Mouse (Mus musculus): Measurements from ENCODE around the gene Tufm. TPM values are rescaled to one million over a fixed set of nuclear protein-coding genes. Genes with fewer than 3 reads are reported as not detected.

Gene Tufm
- polyA plus RNA-seq, 1 experiment from 2014 or later = 140 TPM

DNA sequence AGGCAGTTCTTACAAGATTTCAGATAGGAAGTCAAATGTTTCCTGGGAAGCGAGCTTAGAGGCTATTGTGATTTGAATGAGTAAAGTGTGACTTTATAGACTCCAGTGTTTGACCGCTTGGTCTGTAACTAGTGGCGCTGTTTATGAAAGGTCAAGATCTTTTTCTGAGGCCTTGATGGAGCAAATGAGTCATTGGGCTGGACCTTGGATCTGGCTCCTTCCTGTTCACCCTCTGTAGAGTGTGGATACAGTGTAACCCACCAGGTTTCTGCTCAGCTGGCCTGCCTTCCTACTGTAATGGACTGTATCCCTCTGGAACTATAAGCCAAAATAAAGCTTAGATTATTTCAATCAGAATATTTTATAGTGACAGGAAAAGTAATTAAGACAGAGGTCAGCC, 24.1 kb downstream of the Tufm start:
- no peaks in the 10 kb centered on the region for H3K36me3 ChIP-seq (ENCODE audit: control insufficient read depth, insufficient read depth, low read length)
- H3K4me1 ChIP-seq (replicated peaks; ENCODE audit: control insufficient read depth, insufficient read depth, low read length) = no peaks in the 10 kb centered on the region
- no peaks in the 10 kb centered on the region for H3K9me3 ChIP-seq (ENCODE audit: control insufficient read depth, low read length)
- DNase-seq (ENCODE audit: low spot score) (no peak), ATAC-seq (ENCODE audit: low FRiP score) (no peak)
- 85% methylated on average over 3 of the region's 3 CpGs for WGBS
- no peak overlapping the region for H3K9ac ChIP-seq (ENCODE audit: low read depth, low read length)
- H3K4me2 ChIP-seq (replicated peaks; ENCODE audit: low read depth, low read length) = no peak overlapping the region
- H3K4me3 ChIP-seq (ENCODE audit: low read depth, low read length) = no peak overlapping the region
- H3K27me3 ChIP-seq (ENCODE audit: control insufficient read depth, insufficient read depth, low read length) = no peaks in the 10 kb centered on the region
- H3K27ac ChIP-seq (ENCODE audit: low read depth, low read length) = no peak overlapping the region

DNA sequence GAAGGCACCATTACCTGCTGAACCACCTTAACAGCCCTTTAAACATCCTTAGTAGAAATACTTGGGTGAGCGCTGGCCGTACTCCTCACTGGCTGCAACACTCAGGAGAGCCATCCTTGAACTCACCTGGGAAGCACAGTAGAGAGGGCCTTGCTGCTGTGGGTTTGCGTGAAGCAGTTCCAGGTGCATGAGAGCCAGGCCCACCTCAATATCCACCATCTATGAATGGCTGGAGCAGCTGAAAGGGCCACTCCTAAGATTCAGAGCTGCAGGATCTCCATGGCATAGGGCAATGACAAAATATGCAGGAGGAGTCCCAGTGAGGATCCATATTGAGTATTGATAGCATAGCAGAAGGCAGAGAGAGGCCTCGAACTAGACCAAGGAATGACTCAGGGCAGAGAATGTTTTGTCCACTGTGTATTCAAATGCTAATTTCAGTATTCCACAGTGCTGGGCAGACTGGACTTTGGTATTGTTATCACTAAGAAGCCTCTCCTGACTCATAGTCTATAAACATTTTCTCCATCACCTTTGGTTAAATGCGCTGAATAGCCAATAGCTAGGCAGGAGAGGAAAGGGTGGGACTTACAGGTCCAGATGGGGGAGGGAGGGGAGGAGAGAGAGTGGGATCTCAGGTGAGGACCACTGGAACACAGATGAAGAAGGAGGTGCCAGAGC, 31.2 kb downstream of the Tufm start:
- Histone ChIP-seq H3K4me3 (ENCODE audit: low read depth, low read length) (no peak overlapping the region), H3K27ac (ENCODE audit: low read depth, low read length) (no peak overlapping the region), H3K27me3 (ENCODE audit: control insufficient read depth, insufficient read depth, low read length) (no peaks in the 10 kb centered on the region), H3K36me3 (ENCODE audit: control insufficient read depth, insufficient read depth, low read length) (no peaks in the 10 kb centered on the region), H3K9me3 (ENCODE audit: control insufficient read depth, low read length) (no peaks in the 10 kb centered on the region), H3K4me1 (replicated peaks; ENCODE audit: control insufficient read depth, insufficient read depth, low read length) (no peaks in the 10 kb centered on the region), H3K4me2 (replicated peaks; ENCODE audit: low read depth, low read length) (no peak overlapping the region), H3K9ac (ENCODE audit: low read depth, low read length) (no peak overlapping the region)
- DNase-seq (ENCODE audit: low spot score) = no peak
- 81% methylated on average over 5 of the region's 5 CpGs for WGBS
- ATAC-seq (ENCODE audit: low FRiP score) = no peak

DNA sequence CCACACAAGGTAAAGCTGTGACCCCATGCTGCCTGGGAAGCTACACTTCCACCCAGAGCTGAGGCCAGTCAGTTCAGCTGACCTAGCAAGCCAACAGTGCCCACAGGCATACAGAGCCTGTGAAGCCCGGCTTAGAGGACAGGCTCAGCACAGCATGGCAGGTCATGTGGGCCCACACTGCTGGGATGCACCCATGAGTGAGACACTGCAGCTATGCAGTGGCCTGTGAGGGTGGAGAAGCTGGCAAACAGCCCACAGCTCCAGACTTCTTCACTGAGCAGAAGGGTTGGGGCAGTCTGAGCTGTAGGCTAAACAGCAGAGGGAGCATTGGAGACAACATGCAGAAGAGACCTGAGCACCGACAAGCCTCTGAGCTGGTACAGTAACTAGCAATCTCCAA, 32.4 kb downstream of the Tufm start:
- Histone ChIP-seq H3K9ac (ENCODE audit: low read depth, low read length) (no peak overlapping the region), H3K4me1 (replicated peaks; ENCODE audit: control insufficient read depth, insufficient read depth, low read length) (no peaks in the 10 kb centered on the region), H3K27me3 (ENCODE audit: control insufficient read depth, insufficient read depth, low read length) (no peaks in the 10 kb centered on the region), H3K4me2 (replicated peaks; ENCODE audit: low read depth, low read length) (no peak overlapping the region), H3K4me3 (ENCODE audit: low read depth, low read length) (no peak overlapping the region), H3K27ac (ENCODE audit: low read depth, low read length) (no peak overlapping the region), H3K9me3 (ENCODE audit: control insufficient read depth, low read length) (no peaks in the 10 kb centered on the region), H3K36me3 (ENCODE audit: control insufficient read depth, insufficient read depth, low read length) (no peaks in the 10 kb centered on the region)
- DNase-seq (ENCODE audit: low spot score) (no peak), ATAC-seq (ENCODE audit: low FRiP score) (no peak)
- WGBS = 80% methylated on average over 2 of the region's 2 CpGs

DNA sequence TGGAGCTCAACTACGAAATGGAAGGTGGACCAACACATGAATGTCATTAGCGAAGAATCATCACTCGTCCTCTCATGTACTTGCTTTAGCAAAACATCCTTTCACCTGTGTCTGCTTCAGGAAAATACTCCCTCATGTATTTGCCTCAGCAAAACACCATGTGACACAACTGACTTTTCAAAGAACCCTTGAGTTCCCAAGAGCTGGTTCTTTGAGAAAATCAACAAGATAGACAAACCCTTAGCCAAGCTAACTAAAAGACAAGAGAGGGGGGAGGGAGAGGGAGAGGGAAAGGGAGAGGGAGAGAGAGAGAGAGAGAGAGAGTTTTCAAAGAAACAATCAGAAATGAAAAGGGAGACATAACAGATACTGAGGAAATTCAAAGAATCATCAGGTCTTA, 36.2 kb downstream of the Tufm start:
- no peak overlapping the region for H3K4me3 ChIP-seq (ENCODE audit: low read depth, low read length)
- DNase-seq (ENCODE audit: low spot score) (no peak), ATAC-seq (ENCODE audit: low FRiP score) (no peak)
- H3K9ac ChIP-seq (ENCODE audit: low read depth, low read length) = no peak overlapping the region
- 84% methylated on average over 3 of the region's 3 CpGs for WGBS
- H3K27me3 ChIP-seq (ENCODE audit: control insufficient read depth, insufficient read depth, low read length) = no peaks in the 10 kb centered on the region
- H3K4me1 ChIP-seq (replicated peaks; ENCODE audit: control insufficient read depth, insufficient read depth, low read length) = no peaks in the 10 kb centered on the region
- no peaks in the 10 kb centered on the region for H3K36me3 ChIP-seq (ENCODE audit: control insufficient read depth, insufficient read depth, low read length)
- no peak overlapping the region for H3K27ac ChIP-seq (ENCODE audit: low read depth, low read length)
- no peaks in the 10 kb centered on the region for H3K9me3 ChIP-seq (ENCODE audit: control insufficient read depth, low read length)
- H3K4me2 ChIP-seq (replicated peaks; ENCODE audit: low read depth, low read length) = no peak overlapping the region

GRCm38 (mm10) chr7:126528166-126528577, 41.0 kb downstream of the Tufm start:
- no peak overlapping the region for H3K4me2 ChIP-seq (replicated peaks; ENCODE audit: low read depth, low read length)
- peak overlapping the region; percentile 52; the same call in 1 of the 2 replicates for H3K9ac ChIP-seq (ENCODE audit: low read depth, low read length)
- 9% methylated on average over 1 of the region's 1 CpGs for WGBS
- ATAC-seq (ENCODE audit: low FRiP score) (no peak), DNase-seq (ENCODE audit: low spot score) (peak; percentile 74)
- H3K9me3 ChIP-seq (ENCODE audit: control insufficient read depth, low read length) = no peaks in the 10 kb centered on the region
- H3K36me3 ChIP-seq (ENCODE audit: control insufficient read depth, insufficient read depth, low read length) = no peaks in the 10 kb centered on the region
- no peaks in the 10 kb centered on the region for H3K4me1 ChIP-seq (replicated peaks; ENCODE audit: control insufficient read depth, insufficient read depth, low read length)
- no peaks in the 10 kb centered on the region for H3K27me3 ChIP-seq (ENCODE audit: control insufficient read depth, insufficient read depth, low read length)
- H3K27ac ChIP-seq (ENCODE audit: low read depth, low read length) = no peak overlapping the region
- H3K4me3 ChIP-seq (ENCODE audit: low read depth, low read length) = no peak overlapping the region

GRCm38 (mm10) chr7:126533434-126533833, 46.3 kb downstream of the Tufm start:
- Histone ChIP-seq H3K4me3 (ENCODE audit: low read depth, low read length) (no peak overlapping the region), H3K4me2 (replicated peaks; ENCODE audit: low read depth, low read length) (no peak overlapping the region), H3K4me1 (replicated peaks; ENCODE audit: control insufficient read depth, insufficient read depth, low read length) (no peaks in the 10 kb centered on the region), H3K36me3 (ENCODE audit: control insufficient read depth, insufficient read depth, low read length) (no peaks in the 10 kb centered on the region), H3K27me3 (ENCODE audit: control insufficient read depth, insufficient read depth, low read length) (peaks cover 12% of the 10 kb centered on the region), H3K9ac (ENCODE audit: low read depth, low read length) (no peak overlapping the region), H3K27ac (ENCODE audit: low read depth, low read length) (no peak overlapping the region), H3K9me3 (ENCODE audit: control insufficient read depth, low read length) (no peaks in the 10 kb centered on the region)
- DNase-seq (ENCODE audit: low spot score) = no peak
- no peak for ATAC-seq (ENCODE audit: low FRiP score)
- whole genome bisulfite sequencing = 70% methylated on average over 1 of the region's 1 CpGs

- 2% methylated on average over 28 of the region's 28 CpGs for WGBS
- ATAC-seq (ENCODE audit: low FRiP score) = no peak
- no peaks in the 10 kb centered on the region for H3K4me1 ChIP-seq (replicated peaks; ENCODE audit: control insufficient read depth, insufficient read depth, low read length)
- peak overlapping the region; percentile 75 for H3K9ac ChIP-seq (ENCODE audit: low read depth, low read length)
- H3K36me3 ChIP-seq (ENCODE audit: control insufficient read depth, insufficient read depth, low read length) = no peaks in the 10 kb centered on the region
- no peak overlapping the region for H3K27ac ChIP-seq (ENCODE audit: low read depth, low read length)
- DNase-seq (ENCODE audit: low spot score) = peak; percentile 55
- H3K9me3 ChIP-seq (ENCODE audit: control insufficient read depth, low read length) = no peaks in the 10 kb centered on the region
- peak overlapping the region; percentile 38 for H3K4me3 ChIP-seq (ENCODE audit: low read depth, low read length)
- peaks cover 12% of the 10 kb centered on the region for H3K27me3 ChIP-seq (ENCODE audit: control insufficient read depth, insufficient read depth, low read length)
- peak overlapping the region; percentile 72 for H3K4me2 ChIP-seq (replicated peaks; ENCODE audit: low read depth, low read length)
Measured at GRCm38 (mm10) chr7:126535766-126536165, 48.6 kb downstream of the Tufm start.

DNA sequence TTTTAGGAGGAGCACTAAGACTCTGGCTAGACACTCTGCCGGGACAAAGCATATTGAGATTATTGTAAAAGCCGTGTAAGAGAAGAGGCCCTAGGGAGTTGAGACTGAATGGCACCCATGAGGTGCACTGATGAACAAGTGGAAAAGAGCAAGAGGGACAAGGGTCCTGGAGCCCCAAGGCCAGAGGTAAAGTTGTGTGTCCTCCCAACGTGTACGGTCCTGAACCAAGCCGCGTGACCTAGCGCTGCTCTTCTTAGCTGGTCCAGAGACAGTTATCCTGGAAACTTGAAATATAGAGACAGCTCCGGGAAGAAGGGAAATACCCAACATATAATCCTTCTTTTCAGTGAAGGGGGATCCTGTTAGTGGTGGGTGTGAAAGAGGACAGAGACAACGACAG, 49.3 kb downstream of the Tufm start:
- WGBS = 70% methylated on average over 9 of the region's 9 CpGs
- H3K9ac ChIP-seq (ENCODE audit: low read depth, low read length) = no peak overlapping the region

GRCm38 (mm10) chr7:126537820-126538585, 50.8 kb downstream of the Tufm start:
- H3K4me1 ChIP-seq (replicated peaks; ENCODE audit: control insufficient read depth, insufficient read depth, low read length) = no peaks in the 10 kb centered on the region
- 75% methylated on average over 5 of the region's 5 CpGs for WGBS
- peaks cover 12% of the 10 kb centered on the region for H3K27me3 ChIP-seq (ENCODE audit: control insufficient read depth, insufficient read depth, low read length)
- H3K9me3 ChIP-seq (ENCODE audit: control insufficient read depth, low read length) = no peaks in the 10 kb centered on the region
- H3K27ac ChIP-seq (ENCODE audit: low read depth, low read length) = no peak overlapping the region
- ATAC-seq (ENCODE audit: low FRiP score) = no peak
- no peak overlapping the region for H3K9ac ChIP-seq (ENCODE audit: low read depth, low read length)
- no peaks in the 10 kb centered on the region for H3K36me3 ChIP-seq (ENCODE audit: control insufficient read depth, insufficient read depth, low read length)
- H3K4me3 ChIP-seq (ENCODE audit: low read depth, low read length) = no peak overlapping the region
- peak; percentile 56 for DNase-seq (ENCODE audit: low spot score)
- no peak overlapping the region for H3K4me2 ChIP-seq (replicated peaks; ENCODE audit: low read depth, low read length)

More for the DNA sequence above, 49.3 kb downstream of the Tufm start:
- DNase-seq (ENCODE audit: low spot score) (no peak), ATAC-seq (ENCODE audit: low FRiP score) (no peak)
- no peaks in the 10 kb centered on the region for H3K9me3 ChIP-seq (ENCODE audit: control insufficient read depth, low read length)
- peak overlapping the region; percentile 38 for H3K4me3 ChIP-seq (ENCODE audit: low read depth, low read length)
- no peaks in the 10 kb centered on the region for H3K36me3 ChIP-seq (ENCODE audit: control insufficient read depth, insufficient read depth, low read length)
- H3K27ac ChIP-seq (ENCODE audit: low read depth, low read length) = no peak overlapping the region
- peaks cover 12% of the 10 kb centered on the region for H3K27me3 ChIP-seq (ENCODE audit: control insufficient read depth, insufficient read depth, low read length)
- H3K4me1 ChIP-seq (replicated peaks; ENCODE audit: control insufficient read depth, insufficient read depth, low read length) = no peaks in the 10 kb centered on the region
- H3K4me2 ChIP-seq (replicated peaks; ENCODE audit: low read depth, low read length) = peak overlapping the region; percentile 72

Data from hindbrain, embryonic 11.5 days (tissue).